Mouse (Mus musculus) megakaryocyte, embryonic 14.5 days (primary cell): ENCODE data around the gene Ermn. TPM values are rescaled to one million over a fixed set of nuclear protein-coding genes. Genes with fewer than 3 reads are reported as not detected.
A peak's percentile ranks its signal among the peaks of the same experiment; 100 is the strongest.

Experiments used
- H3K27me3 ChIP-seq: replicated peaks from 2 replicates; pipeline ENCODE3; 2012; ENCODE audit warnings: inconsistent platforms
- H3K36me3 ChIP-seq: replicated peaks from 2 replicates; pipeline ENCODE3; 2012; ENCODE audit warnings: low read length, inconsistent platforms, mixed read lengths
- H3K4me1 ChIP-seq: 2 replicates; pipeline ENCODE4 v1.6.1; 2012; ENCODE audit warnings: inconsistent platforms
- H3K4me3 ChIP-seq: replicated peaks from 2 replicates; pipeline ENCODE3; 2012; ENCODE audit warnings: moderate library complexity, mild to moderate bottlenecking, inconsistent platforms
- H3K9me3 ChIP-seq: 2 replicates; pipeline ENCODE4 v1.6.1; 2012; ENCODE audit warnings: inconsistent platforms
- FLI1 ChIP-seq: IDR thresholded peaks from 2 replicates; pipeline ENCODE4 v1.6.1; 2012; ENCODE audit warnings: low read length, inconsistent platforms, mixed read lengths
- GATA1 ChIP-seq: IDR thresholded peaks from 3 replicates; pipeline ENCODE4 v1.6.1; 2012; ENCODE audit warnings: mixed read lengths, low read length, inconsistent platforms, borderline replicate concordance
- polyA plus RNA-seq: library from polyadenylated mRNA; stranded (reverse); fragments of >175 nt; gene quantifications from 2 replicates; pipeline ENCODE4 v1.2.3, GENCODE M21; 2012; ENCODE audit warnings: low replicate concordance; ENCODE audit not compliant: insufficient read depth

Ermn gene
- polyA plus RNA-seq: not detected in 2 replicates

DNA sequence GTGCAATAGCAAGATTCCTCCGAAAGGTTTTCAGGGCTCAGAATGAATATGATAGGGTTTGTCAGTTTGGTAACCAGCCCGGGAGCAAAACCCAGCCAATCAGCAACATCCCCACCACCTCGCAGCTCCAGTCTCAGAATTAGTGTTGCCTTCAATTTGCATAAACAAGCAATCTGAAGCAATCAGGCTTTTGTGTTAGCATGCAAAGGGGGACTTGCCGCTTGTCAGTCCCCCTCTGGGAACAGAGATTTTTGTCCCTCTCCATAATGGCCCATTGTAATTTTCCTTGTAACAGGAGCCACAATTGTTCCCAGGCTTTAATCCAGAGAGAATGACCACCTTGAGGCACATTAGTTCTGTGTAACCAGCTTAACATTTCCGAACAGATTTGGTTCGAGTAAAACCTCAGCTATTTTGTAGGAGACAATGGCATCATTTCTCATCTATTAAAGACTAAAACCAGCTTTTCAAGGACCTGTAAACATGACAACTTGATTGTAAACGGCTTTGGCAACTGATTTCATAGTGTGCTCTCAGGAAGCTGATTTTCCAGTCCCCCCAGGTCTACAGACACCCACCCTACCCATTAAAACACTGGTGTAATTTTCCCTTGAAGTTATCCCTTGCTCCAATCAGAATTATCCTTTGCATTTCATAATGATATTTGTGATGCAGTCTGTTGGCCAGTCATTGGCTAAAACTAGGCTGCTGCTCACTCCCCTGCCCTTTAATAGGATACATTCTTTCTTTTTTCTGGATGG lies at the start of gene Ermn:
Ermn (minus strand) TSS at position 44 of the 761 bp plus-strand sequence.
- H3K4me3 ChIP-seq: no peak within 1 kb of the TSS
- H3K4me1 ChIP-seq: no peaks in the 10 kb centered on the region
- H3K27me3 ChIP-seq: peaks cover 6% of the 10 kb centered on the region
- no peaks in the 10 kb centered on the region for H3K9me3 ChIP-seq
- no peaks in the 10 kb centered on the region for H3K36me3 ChIP-seq
- no peak for TF ChIP-seq GATA1
- TF ChIP-seq FLI1: no peak

GRCm38 (mm10) chr2:58094818-58095217 lies 42.2 kb upstream of the Ermn start:
- Histone ChIP-seq H3K4me3 (no peak overlapping the region), H3K4me1 (no peaks in the 10 kb centered on the region), H3K36me3 (no peaks in the 10 kb centered on the region), H3K27me3 (no peaks in the 10 kb centered on the region), H3K9me3 (no peaks in the 10 kb centered on the region)
- TF ChIP-seq GATA1 (no peak), FLI1 (no peak)

DNA sequence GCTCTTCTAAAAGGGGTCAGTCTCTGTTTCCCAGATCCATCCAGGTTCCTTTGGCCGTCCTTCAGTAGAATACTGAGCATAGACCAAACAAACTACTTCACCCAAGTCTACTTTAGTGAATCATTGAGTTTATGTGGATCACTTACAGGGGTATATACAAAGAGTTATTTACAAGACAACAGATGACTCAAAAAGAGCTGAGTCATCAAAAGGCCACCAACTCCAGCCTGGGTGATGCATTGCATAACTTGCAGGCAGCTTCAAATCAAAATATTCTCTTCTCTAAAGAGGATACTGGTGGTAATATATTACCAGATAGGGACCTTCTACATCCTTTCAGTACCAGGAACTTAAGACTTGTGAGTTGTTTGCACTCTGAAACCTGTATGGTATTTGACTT lies 33.8 kb upstream of the Ermn start:
- Histone ChIP-seq H3K36me3 (no peaks in the 10 kb centered on the region), H3K4me3 (no peak overlapping the region), H3K9me3 (no peaks in the 10 kb centered on the region), H3K27me3 (no peaks in the 10 kb centered on the region), H3K4me1 (no peaks in the 10 kb centered on the region)
- TF ChIP-seq GATA1 (no peak), FLI1 (no peak)

DNA sequence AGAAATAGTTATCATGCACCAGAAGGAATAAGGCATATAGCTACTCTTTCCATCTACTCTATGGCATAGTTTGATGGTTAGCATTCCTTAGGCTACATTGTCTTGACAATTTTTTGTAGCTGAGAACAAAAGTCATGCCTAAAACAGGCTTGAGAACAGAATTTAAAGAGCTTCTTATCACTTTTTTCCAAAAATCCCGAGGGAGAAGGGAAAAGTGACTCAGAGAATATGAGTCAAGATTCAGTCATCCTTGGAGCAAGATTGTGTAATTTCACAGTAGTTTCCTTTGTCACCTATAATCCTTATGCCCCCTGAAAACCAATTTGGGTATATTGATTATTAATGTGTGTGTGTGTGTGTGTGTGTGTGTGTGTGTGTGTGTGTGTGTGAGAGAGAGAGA lies 27.2 kb upstream of the Ermn start:
- TF ChIP-seq GATA1 (no peak), FLI1 (no peak)
- no peaks in the 10 kb centered on the region for H3K4me1 ChIP-seq
- H3K9me3 ChIP-seq: no peaks in the 10 kb centered on the region
- H3K36me3 ChIP-seq: no peaks in the 10 kb centered on the region
- no peak overlapping the region for H3K4me3 ChIP-seq
- no peaks in the 10 kb centered on the region for H3K27me3 ChIP-seq

DNA sequence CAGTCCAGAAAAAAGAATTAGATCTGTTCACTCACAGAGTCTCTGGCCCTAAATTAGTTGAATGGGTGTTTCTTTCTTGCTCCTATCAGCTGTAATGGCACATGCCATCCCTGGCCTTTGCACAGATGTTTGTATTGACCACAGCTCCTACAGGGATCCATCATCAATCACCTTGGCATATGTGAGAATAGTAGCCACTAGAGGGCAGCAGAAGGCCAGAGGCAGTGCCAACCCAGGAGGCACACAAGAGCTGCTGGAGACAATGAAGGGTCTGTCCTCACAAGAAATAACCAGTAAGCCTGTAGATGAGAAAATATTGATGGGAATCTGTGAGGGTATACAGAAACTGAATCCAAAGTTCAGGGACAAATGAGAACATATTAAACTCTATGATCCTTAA lies 2.7 kb upstream of the Ermn start:
- Histone ChIP-seq H3K9me3 (no peaks in the 10 kb centered on the region), H3K4me3 (no peak overlapping the region), H3K36me3 (no peaks in the 10 kb centered on the region), H3K27me3 (peaks cover 5% of the 10 kb centered on the region), H3K4me1 (no peaks in the 10 kb centered on the region)
- TF ChIP-seq GATA1 (no peak), FLI1 (no peak)

DNA sequence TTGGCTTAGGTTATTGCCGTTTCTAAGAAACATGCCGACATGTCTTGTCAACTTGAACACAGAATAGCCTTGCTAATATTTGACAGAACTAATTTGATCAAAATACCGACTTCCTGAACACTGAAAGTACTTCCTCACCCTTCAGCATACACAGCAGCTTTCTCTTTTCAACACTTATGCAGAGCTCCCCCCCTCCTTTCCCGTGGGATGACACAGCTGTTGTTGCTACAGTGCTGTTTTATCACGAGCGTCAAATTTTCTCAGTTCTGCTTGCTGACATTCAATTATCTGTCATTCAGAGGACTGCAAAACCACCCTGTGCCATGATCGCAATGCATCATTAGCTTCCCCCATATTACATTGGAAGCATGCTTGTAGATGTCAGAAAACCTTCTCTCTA lies 10.8 kb downstream of the Ermn start:
- Histone ChIP-seq H3K36me3 (no peaks in the 10 kb centered on the region), H3K4me1 (peaks cover 14% of the 10 kb centered on the region), H3K9me3 (no peaks in the 10 kb centered on the region), H3K4me3 (peak overlapping the region; percentile 81), H3K27me3 (peaks cover 3% of the 10 kb centered on the region)
- no peak for TF ChIP-seq FLI1
- TF ChIP-seq GATA1: no peak

DNA sequence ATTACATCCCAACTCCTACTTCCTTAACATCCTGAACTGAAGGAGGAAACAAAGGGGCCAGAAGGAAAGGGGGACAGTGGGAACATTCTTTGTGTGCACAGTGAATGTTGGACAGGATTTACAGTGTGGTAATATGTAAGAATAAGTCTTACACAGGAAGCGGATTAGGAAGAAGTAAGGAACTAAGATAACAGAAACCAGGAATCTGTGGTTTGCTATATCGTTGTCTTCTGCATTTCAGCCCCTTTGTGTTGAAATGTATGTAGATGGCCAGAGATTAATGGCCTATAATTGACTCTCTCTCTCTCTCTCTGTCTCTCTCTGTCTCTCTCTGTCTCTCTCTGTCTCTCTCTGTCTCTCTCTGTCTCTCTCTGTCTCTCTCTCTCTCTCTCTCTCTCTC lies 15.7 kb downstream of the Ermn start:
- Histone ChIP-seq H3K4me1 (peaks cover 28% of the 10 kb centered on the region), H3K36me3 (no peaks in the 10 kb centered on the region), H3K9me3 (no peaks in the 10 kb centered on the region), H3K4me3 (no peak overlapping the region), H3K27me3 (peaks cover 3% of the 10 kb centered on the region)
- no peak for TF ChIP-seq GATA1
- no peak for TF ChIP-seq FLI1

DNA sequence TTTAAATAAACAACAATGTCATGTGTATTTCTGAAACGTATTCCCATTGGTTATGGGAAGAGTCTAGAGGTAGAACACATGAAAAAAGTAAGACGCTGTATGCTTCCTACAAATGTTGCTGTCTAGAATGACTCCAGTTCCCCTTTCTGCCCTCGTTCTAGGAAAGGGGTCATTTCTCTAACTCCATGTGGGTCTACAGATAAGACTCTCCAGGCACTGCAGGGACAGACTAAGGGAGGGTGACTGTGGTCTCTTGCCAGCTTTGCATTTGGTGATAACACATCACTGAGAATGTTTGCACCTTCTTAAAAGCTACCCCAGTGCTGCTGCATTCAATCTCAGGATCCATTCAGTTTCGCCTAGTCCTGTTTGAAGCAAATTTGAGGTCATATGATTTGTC lies 17.0 kb downstream of the Ermn start:
- Histone ChIP-seq H3K36me3 (no peaks in the 10 kb centered on the region), H3K27me3 (peaks cover 3% of the 10 kb centered on the region), H3K4me3 (peak overlapping the region; percentile 80), H3K4me1 (peaks cover 20% of the 10 kb centered on the region), H3K9me3 (no peaks in the 10 kb centered on the region)
- TF ChIP-seq FLI1 (no peak), GATA1 (no peak)

DNA sequence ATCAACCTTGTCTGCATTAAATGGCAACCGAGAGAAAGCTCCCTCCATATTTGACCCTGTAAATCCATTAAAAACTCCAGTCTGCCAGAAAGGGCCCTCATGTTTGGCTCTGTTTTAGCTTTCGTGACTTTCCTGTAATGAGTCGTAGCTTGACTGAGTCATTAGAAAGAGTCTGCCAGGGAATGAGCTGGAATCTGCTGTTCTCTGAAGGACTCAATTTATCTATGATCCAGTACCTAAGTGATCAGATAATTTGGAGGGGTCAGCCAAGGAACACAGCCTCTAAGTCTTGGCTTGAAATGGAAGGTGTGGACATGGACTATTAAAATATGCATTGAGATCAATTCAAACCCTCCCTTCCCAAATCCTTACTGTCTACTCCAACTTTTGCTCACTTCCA lies 21.2 kb downstream of the Ermn start:
- Histone ChIP-seq H3K4me3 (no peak overlapping the region), H3K36me3 (no peaks in the 10 kb centered on the region), H3K9me3 (no peaks in the 10 kb centered on the region), H3K4me1 (peaks cover 15% of the 10 kb centered on the region), H3K27me3 (no peaks in the 10 kb centered on the region)
- TF ChIP-seq GATA1: no peak
- no peak for TF ChIP-seq FLI1

DNA sequence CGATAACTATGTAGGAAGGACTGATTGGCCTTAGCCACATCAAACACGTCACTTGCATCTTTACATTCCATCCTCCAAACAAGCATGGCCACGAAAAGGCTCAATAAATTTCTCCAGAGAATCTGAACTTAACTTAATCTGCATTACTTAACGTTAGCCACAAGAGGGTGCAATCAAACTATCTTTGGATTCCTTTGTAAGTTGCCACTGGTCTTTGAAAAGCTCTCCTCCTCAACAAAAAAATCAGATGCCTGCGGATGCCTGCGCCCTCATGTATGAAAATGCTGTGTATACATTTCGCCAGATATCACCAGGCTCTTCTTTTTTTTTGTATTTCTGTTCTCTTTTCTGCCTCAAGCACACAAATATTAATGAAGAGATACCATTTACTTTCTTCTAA lies 23.3 kb downstream of the Ermn start:
- Histone ChIP-seq H3K27me3 (no peaks in the 10 kb centered on the region), H3K4me3 (no peak overlapping the region), H3K4me1 (no peaks in the 10 kb centered on the region), H3K9me3 (no peaks in the 10 kb centered on the region), H3K36me3 (no peaks in the 10 kb centered on the region)
- TF ChIP-seq GATA1 (no peak), FLI1 (no peak)

- Histone ChIP-seq H3K4me1 (no peaks in the 10 kb centered on the region), H3K9me3 (no peaks in the 10 kb centered on the region), H3K36me3 (no peaks in the 10 kb centered on the region), H3K27me3 (no peaks in the 10 kb centered on the region), H3K4me3 (no peak overlapping the region)
- no peak for TF ChIP-seq FLI1
- no peak for TF ChIP-seq GATA1
These were observed 25.9 kb downstream of the Ermn start for GRCm38 (mm10) chr2:58026740-58027139.
